Mouse (Mus musculus) spleen, postnatal 36 days (tissue): ENCODE results near the gene Ercc6.

Experiments used
- DNase-seq, 2 experiments: peaks; one replicate each; pipeline ENCODE4 v3.0.0; 2022; ENCODE audit warnings: low spot score in 2 of 2, mixed read lengths in 1 of 2

The Ercc6 gene

DNA sequence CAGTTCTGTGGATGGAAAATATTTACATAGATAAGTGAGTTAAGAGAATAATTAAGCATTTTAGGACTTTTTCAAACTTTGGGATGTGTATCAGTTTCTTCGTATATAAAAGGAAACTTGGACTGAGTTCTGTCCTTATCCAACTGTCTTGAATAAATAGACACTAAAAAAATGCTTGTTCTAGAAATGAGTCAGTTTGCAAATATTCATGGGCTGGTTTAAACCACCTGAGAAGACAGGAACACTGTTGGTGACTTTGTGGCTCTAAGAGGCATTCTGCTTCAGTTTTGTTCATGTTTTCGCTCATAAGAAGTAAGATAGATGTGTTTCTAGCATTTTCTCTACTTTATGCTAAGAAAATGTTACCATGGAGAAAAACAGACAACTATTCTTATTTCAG lies 5.2 kb downstream of the Ercc6 start:
- no peak for DNase-seq

DNA sequence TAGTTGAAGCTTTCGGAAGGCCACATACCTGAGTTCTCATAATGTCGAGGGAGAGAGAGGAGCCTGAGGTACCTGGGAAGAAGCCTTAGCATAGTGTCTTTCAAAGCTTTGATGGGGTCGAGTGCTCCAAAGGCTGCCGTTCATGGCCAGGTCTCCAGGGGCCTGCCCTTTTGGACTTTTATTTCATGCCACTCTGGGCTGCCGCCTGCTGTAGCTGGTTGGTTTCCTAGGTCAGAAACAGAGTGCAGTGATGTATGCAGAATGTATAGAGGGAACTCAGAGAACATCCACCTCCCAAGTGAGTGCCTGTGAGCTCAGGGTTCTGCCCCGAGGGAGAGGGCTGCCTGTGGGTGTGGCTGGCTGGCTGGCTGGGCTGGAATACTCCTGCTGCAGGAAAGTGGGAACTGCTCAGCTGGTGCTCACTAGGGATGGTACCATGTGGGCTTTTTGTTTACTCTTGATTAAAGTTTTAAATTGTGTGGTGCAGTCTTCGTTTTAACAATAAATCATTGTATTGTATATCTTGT lies 7.1 kb downstream of the Ercc6 start:
- DNase-seq: no peak

DNA sequence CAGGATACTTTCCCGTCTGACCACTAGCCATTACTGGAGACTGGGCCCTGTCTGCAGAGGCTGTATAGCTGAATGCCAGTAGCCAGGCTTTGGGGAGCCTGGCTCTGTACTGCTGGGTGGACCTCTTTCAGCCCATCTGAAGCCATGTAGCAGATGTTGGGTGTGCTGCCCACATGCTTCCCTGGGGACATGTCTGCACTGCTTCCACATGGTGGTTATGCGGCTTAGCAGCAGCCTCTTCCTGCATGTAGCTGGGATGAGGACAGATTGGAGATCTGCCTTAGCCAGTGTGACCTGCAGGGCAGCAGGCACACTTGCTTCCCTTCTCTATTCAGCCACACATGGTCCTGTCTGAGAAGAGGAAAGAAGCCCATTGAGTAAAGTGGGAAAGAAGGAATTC lies 9.0 kb downstream of the Ercc6 start:
- no peak for DNase-seq

DNA sequence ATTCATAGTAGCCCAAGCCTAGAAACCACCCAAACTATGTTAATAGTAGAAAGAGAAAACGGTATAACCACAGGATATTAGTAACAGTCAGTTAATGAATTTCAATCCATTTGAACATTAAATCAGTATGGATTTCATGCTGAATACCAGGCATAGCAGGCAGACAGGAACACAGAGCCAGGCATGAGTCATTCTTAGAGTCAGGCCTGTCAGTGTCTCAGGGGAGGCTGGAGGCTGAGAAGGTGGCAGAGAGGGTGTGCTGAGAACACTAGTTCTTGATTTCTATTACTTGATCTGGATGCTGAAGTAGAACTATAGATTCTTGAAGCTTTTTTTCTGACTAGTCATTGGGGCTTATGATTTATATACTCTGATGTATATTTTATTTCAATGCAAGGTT lies 10.8 kb downstream of the Ercc6 start:
- no peak for DNase-seq

DNA sequence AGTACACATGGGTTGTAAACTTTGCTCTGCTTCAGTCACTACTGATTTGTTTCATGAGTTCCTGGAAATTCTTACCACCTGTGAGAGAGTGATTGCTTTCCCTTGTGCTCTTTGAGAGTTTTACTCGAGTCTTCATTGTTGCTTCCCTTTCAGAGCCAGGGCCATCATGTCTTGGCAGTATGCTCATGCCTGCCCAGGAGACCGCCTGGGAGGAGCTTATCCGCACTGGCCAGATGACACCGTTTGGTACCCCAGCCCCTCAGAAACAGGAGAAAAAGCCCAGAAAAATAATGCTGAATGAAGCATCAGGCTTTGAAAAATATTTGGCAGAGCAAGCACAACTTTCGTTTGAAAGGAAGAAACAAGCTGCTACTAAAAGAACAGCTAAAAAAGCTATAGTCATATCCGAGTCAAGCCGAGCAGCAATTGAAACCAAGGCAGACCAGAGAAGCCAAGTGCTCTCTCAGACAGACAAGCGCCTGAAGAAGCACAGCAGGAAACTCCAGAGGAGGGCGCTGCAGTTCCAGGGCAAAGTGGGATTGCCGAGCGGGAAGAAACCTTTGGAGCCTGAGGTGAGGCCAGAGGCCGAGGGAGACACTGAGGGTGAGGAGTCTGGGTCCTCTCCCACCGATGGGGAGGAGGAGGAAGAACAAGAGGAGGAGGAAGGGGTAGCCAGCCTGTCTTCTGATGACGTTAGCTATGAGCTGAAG lies 12.8 kb downstream of the Ercc6 start:
- DNase-seq: no peak

DNA sequence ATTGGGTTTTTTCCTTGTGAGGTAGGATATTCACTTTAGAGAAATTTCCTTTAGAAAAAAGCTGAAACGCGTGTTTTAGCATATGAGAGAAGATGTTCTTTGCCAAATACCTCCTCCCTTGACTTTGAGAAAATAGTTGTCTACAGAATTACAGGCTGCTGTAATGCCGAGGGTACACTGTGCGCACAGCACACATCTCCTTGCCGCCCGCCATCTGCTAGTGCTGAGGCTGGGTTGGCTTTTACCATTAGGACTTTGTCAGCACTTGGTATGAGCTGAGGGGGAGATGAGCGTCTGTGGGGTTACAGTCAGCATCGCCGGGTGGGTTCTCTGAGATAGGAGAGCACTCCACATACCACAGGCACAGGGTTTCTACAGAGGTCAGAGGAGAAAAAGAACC lies 13.9 kb downstream of the Ercc6 start:
- DNase-seq: no peak

DNA sequence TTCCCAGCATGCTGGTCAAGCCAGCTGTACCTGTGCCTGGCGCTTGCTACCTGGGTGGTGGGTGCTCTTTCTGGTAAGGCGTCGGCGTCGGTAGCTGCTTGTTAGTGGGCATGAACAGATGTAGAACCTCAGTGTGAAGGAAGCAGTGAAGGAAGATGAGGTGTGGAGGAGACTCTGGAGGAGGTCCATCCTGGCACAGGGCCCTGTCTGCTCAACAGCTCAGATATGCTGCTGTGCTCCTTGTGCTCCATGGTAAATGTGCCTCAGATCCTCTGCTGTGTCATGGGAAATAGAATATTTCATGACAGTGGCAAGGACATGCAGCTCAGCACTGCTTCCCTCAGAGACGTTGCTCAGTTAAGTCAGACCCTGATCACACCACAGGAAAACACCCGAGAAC lies 15.7 kb downstream of the Ercc6 start:
- no peak for DNase-seq

DNA sequence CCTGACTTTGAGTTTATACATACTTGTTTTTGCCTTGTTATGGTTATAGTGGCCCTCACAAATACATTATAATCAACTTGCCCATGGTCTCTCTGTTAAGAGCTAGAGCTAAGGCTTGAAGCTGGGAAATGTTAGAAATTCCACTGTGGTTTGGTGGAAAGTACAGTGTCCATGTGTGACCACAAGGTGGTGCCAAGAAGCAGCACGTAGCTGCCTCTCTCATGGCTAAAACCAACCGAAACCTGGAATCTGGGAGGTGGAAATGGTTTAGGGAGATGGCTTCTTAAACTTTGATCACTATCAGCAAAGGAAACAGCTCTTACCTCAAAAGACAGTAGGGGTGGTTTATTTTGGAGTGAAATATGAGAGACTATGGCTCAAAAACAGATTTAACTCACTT lies 17.6 kb downstream of the Ercc6 start:
- no peak for DNase-seq

DNA sequence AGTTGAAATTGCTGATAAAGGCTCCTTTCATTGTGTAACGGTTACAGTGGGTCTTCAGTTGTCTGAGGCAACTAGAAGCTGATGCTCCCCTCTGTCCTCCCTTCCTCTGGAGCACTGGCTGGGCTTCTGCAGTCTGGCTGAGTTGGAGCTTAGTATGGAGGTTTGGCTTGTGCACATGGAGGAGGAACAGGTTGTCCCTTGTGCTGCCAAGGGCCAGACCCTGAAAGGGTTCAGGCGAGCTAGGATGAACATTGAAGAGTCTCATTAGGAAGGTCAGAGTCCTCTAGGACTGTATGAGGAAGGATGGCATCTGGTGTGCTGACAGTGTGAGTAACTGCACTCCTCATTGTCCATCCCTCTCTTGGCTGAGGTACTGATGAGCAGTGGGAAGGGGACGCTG lies 18.1 kb downstream of the Ercc6 start:
- no peak for DNase-seq

DNA sequence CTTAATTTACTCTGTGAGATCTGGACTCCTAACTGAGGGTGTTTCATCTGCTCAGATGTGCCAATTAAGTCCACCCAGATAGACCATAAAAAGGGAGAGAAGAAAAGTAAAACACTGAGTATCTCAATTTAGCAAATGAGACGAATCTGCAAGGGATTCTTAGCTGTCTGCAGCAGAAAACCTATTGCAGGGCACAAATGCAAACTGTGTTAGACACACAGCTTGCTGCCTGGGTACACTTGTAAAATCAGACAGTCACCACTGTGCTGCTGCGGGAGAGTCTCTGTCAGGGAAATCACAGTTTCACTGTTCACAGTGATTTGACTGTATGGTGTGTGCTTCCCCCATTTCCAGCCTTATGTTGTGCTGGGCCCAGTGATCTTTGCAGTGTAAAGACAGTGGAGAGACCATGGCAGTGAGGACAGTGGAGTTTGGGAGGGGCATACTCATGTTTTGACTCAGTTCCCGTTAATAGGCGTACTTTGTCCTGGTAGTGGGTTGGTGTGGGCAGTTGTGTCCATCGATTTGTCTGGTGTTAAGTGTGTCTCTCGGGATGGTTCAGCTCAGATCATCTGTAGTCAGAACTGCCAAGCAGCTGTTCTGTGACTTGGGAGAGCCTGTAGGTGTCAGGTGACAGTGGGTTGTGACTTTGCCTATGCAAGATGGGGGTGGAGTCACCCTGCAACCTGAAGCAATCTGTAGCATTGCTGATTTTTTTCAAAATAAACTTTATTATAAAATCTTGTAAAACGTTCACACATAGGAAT lies 19.2 kb downstream of the Ercc6 start:
- DNase-seq: no peak

DNA sequence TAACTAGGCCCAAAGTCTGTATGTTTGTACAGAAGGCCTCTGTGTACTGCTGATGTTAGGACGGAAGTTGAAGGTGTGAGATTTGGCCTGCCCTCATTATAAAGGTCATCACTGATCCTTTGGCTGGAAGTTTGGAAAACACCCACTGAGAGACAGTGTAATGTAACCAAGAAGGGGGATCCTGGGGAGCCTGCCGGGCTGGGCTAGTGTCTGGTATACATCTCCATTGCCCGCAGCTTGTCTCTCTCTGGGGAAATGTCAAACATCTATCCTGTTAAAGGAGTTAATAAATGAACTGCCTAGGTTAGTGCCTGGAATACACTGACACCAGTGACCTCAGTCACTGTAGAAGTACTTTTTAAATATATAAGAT lies 19.8 kb downstream of the Ercc6 start:
- DNase-seq: no peak

DNA sequence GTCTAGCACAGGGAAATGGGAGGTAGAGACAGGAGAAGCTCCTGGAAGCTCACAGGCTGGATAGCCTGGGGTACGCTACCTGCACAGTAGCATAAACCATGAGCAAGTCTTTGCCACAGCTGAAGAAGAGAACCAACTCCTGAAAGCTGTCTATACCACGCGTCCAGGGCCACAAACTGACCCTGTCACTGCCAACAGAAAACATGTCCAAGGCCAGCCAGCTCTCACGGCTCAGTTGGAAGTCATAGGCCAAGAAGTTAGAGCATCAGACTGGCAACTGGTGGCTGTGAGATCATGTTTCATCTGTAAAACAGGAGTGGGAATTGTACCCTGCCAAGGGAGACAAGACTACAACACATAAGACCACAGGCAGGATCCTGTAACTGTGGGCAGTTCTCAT lies 20.3 kb downstream of the Ercc6 start:
- no peak for DNase-seq

DNA sequence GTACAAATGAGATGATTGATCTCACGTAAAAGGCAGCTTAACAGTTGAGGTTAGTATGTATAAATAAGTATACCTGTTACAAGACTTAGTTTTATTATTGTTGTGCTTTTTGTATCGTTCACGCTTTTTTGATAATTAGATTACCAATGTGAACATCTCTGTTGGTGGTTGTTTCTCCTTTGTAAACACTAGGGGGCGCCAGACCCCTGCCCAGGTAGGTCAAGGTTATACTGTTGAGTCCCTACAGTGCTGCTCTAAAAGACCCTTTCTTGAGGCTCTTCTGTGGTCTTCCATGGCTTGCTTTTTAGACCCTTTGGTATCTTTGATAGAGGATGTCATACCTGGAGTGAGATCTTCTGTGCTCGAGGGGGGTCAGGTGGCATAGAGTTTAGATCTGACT lies 20.8 kb downstream of the Ercc6 start:
- DNase-seq: no peak

DNA sequence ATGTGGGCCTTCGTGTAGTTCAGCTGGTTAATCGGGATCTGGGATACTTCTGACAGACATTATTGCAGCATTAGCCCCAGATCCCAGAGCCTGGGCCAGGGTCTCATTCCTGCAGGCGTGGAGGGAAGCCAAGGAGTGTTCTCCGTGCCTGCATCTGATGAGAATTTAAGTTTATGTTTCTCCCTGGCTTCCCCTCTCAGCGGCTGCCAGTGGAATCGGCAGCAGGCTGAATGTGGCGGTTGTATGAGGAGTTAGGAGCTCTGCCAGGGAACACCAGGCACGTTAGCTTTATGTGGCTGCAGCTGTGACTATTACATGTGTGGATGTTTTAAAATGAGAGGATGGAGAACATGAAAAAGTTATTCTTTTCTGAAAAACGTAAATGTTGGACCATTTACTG lies 23.4 kb downstream of the Ercc6 start:
- DNase-seq: no peak

DNA sequence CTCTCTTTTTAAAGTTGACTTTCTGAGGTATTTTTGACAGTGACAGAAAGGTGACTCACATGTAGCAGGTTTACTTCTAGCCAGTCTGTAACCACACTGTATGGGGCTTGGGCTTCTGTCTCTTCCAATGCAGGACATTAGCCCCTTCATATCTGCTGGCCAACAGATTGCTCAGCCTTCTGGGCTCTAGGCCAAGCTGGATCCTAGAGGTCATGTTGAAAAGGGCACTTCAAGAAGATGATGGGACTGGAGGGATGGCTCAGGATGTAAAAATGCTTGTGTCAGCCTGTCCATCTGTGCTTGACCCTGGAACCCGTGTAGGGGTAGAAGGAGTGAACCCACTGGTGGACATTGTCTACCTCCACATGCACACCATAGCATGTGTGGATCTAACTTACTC lies 24.8 kb downstream of the Ercc6 start:
- DNase-seq: no peak

DNA sequence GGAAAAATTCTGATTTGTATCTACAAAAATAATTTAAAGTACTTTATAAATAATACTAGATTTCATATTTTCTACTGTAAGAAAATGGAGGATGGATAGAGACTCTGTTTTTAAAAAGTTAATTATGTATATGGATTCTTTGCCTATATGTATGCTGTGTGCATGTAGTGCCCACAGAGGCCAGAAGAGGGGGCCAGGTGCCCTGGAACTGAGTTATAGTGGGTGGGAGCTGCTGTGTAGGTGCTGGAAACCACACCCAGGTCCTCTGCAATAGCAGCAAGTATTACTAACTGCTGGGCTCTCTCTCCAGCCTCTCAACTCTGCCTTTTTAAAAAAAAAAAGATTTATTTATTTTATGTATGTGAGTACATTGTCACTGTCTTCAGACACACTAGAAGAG lies 29.8 kb downstream of the Ercc6 start:
- no peak for DNase-seq

DNA sequence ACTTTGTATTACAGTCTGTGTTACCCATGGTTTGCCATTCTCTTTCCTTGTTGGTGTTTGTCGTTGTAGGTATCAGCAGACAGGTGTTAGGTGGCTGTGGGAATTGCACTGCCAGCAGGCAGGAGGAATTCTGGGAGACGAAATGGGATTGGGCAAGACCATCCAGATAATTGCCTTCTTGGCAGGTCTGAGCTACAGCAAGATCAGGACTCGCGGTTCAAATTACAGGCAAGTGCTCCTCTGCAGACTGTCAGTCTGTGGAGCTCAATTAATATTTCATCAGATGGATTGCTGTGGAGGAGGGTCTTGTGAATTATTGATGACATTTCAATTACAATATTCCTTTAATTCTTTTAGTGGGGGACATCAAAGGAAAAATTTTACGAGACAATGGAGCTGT lies 33.4 kb downstream of the Ercc6 start:
- DNase-seq: no peak

DNA sequence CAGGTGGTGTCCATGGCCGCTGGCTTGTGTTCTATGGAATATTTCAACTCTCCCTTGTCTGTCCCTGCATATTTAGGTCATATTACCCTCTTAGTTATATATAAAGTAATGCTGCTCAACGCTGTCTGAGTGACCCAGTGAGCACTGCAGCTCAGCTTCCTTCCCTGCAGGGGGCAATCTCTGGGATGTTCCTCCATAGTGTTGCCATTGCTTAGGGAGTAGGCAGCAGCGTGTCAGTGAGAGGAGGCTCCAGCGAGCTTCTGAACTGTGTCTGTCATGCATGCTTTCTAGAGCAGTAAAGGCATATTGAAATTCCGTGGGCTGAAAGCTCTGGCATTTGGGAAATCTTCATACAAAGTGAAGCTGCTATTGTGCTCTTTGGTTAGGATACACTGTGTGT lies 38.5 kb downstream of the Ercc6 start:
- DNase-seq: no peak

DNA sequence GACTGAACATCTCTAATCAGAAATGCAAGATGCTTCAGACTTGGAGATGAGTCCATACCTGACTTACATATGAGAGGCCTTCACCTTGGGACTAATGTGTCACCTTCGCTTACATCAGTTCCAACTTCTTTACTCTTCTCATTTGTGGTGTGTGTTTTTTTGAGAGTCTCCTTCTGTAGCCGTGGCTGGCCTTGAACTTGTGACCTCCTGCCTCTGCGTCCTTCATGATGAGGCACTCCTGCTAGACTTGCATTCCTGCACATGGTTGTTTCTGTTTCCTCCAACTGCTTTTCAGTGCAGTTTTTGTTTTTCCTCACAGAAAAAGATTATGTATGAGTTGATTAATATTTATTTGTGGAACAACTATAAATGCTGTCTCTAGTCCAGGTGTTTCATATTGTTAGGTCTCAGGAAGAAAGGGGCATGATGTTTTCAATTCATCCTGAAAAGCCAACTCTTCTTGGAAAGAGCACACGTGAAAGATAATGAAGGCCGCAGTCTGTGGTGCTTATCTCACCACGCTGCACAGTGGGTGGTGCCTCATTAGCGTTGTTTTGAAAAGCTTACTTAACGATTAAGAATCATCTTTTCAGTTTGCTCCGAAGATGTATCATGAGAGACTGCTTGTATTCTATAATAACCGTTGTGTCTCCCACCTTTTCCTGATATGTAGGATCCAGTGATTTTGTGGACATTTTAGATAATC lies 40.0 kb downstream of the Ercc6 start:
- DNase-seq: no peak

DNA sequence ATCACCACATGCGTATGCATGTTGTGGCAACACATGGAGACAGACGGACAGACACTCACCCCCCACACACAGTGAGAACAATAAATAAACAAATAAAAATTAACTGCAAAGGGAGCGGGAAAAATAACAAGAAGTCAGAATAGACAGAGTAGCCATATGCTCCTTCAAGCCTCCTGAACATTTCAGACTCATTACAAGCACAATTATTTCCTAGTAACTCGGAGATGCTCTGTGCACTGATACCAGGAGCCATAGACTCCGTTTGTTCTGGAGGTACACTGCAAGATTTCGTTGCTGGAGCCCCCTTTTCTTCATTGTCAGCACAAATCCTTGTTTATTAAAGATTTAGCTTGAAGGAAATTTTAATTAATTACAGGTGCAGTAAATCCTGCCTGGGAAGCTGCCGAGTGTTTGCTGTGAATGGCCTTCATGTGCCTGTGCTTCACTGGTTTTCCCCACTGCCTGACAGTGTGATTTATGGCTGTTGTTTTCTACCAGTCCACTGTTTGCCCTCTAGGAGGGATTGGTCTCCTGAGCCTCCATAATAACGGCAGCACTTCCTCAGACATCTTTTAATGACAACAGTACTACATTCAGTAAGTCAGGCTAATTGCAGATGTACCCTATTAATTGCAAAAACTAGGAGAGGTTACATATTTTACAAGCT lies 41.7 kb downstream of the Ercc6 start:
- DNase-seq: no peak

DNA sequence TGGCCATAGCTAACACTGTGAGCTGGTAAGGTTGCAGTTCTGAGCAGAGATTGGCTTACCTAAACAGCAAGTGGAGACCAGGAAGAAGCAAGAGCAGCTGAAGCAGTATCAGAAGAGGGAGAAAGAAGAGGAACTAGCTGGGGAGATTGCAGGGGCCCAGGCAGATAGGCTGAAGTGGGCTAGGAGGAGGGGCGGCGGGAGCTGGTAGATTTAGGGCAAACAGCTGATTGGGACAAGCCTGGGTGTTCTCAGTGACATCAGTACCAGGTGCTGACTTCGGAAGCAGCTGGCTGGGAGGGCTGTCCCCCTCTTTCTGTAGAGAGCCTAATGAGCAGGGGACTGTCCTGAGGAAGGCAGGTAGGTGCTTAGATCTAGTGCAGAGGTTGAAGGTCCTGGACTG lies 48.1 kb downstream of the Ercc6 start:
- no peak for DNase-seq

DNA sequence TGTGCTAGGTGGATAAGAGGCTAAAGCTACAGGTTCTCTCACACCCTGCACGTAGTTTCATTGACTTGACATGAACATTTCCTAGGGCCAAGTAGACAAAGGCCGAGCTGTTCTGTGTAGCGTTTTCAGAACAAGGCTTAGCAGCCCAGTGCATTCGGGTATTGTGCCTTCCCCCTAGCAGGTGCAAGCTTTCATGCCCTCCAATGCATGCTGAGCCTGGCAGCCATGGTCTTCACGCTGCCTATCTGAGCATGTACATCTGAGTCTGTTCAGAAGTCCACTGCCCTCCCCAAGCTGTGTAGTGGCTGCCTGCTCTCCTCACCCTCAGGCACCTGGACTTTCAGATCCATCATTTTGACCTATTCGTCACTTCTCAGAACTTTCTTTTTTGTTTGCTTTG lies 50.3 kb downstream of the Ercc6 start:
- no peak for DNase-seq
